Mouse (Mus musculus) erythroblast, embryonic 14.5 days (primary cell): ENCODE data around the gene Acta1. TPM values are rescaled to one million over a fixed set of nuclear protein-coding genes. Genes with fewer than 3 reads are reported as not detected.

ENCODE experiments used
- H3K27me3 ChIP-seq: 2 replicates; pipeline ENCODE4 v1.6.1; 2012; ENCODE audit warnings: inconsistent platforms; ENCODE audit not compliant: control insufficient read depth
- H3K36me3 ChIP-seq: 2 replicates; pipeline ENCODE4 v1.6.1; 2012; ENCODE audit warnings: mild to moderate bottlenecking, inconsistent platforms; ENCODE audit not compliant: control insufficient read depth
- H3K4me1 ChIP-seq: 2 replicates; pipeline ENCODE4 v1.6.1; 2012; ENCODE audit warnings: inconsistent platforms; ENCODE audit not compliant: control insufficient read depth
- H3K4me3 ChIP-seq: replicated peaks from 2 replicates; pipeline ENCODE3; 2012; ENCODE audit warnings: moderate library complexity, mild to moderate bottlenecking, inconsistent platforms
- H3K9me3 ChIP-seq: 2 replicates; pipeline ENCODE4 v1.6.1; 2012; ENCODE audit warnings: low read length, inconsistent platforms, mixed read lengths; ENCODE audit not compliant: control insufficient read depth
- GATA1 ChIP-seq: IDR thresholded peaks from 2 replicates; pipeline ENCODE4 v1.6.1; 2012; ENCODE audit warnings: low read length, inconsistent platforms, mixed read lengths
- TAL1 ChIP-seq: IDR thresholded peaks from 3 replicates; pipeline ENCODE4 v1.6.1; 2012; ENCODE audit warnings: low read length, inconsistent platforms, mixed read lengths
- polyA plus RNA-seq: library from polyadenylated mRNA; stranded (reverse); fragments of >175 nt; gene quantifications from 2 replicates; pipeline ENCODE4 v1.2.3, GENCODE M21; 2012

The Acta1 gene
- polyA plus RNA-seq, 1 experiment: 0.44 TPM

DNA sequence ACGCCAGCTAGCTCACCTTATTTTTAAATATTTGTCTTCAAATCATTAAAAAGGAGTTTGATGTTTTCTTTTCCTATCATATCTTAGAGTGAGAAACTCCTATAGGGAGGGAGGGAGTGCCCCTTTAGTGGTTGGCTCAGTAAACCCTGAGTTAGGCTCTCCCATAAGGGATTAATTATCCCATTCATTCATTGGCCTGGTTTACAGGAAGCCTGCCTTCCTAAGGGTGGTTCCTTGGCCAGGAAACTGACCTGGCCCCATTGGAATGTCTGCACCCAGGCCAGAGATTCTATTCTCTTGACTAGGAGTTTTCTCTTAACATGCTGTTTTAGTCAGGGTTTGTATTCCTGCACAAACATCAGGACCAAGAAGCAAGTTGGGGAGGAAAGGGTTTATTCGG lies 6.6 kb downstream of the Acta1 start:
- H3K4me1 ChIP-seq: peaks cover 4% of the 10 kb centered on the region
- H3K36me3 ChIP-seq: no peaks in the 10 kb centered on the region
- peaks cover 11% of the 10 kb centered on the region; the same call in 1 of the 2 replicates for H3K9me3 ChIP-seq
- peaks cover 84% of the 10 kb centered on the region for H3K27me3 ChIP-seq
- no peak overlapping the region for H3K4me3 ChIP-seq
- TF ChIP-seq GATA1: no peak
- TF ChIP-seq TAL1: no peak

DNA sequence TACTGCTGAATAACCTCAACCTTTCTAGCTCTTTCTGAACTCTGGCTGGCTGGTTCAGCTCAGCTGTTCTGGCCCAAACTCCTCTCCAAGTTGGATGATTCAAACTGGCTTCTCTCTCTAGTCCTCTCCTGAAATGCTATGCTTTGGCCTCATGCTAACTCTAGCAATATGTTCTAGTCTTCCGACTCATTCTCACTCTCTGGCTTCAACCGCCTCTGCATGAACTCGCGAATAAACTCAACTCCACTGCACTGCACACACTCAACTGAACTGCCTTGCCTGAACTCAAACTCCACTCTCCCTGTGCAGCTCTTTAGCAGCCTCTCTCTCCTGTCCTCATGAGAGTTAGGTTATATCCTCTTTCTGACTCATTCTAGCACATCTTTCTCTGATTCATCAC lies 7.4 kb downstream of the Acta1 start:
- Histone ChIP-seq H3K9me3 (peaks cover 5% of the 10 kb centered on the region; the same call in 1 of the 2 replicates), H3K4me1 (peaks cover 4% of the 10 kb centered on the region), H3K4me3 (no peak overlapping the region), H3K27me3 (peaks cover 76% of the 10 kb centered on the region), H3K36me3 (no peaks in the 10 kb centered on the region)
- no peak for TF ChIP-seq GATA1
- TF ChIP-seq TAL1: no peak

DNA sequence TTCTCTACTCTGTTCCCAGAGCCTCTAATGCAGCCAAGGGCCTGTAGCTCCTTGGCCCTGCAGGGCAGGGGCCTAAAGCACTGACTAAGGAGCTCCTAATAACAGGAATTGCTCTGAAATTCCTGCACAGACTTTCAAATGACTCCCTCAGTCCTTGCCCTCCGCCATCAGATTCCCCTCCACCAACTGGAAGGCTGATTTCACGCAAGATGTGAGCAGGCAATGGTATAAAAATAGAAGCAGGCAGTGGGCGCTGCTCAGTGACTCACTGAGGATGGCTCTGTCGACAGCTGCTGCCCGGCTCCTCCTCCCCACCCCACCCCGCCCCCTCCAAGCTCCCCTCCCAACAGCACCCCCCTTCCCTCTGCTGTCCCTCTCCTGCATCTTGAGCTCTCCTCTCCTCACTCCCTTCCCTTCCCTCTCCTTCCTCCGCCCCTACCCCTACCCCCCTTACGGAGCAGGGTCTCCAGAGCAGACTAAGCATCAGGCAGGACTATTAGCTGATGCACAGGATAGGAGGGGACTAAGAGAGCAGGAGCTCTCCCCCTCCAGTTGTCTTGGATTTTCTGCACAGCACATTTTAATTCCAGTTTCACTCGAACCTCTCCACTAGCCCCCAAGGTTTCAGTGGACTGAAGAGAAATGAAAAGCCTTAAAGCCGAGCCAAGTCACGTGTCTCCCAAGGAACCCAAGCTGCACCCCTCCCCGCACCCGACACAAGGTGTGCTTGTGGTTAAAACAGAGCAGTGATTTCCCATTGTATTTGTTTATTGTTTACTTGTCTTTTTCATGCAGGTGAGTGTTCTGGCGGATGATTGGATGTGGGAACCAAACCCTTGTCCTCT lies 9.6 kb downstream of the Acta1 start:
- TF ChIP-seq TAL1 (no peak), GATA1 (no peak)
- Histone ChIP-seq H3K4me3 (no peak overlapping the region), H3K9me3 (no peaks in the 10 kb centered on the region), H3K4me1 (no peaks in the 10 kb centered on the region), H3K36me3 (no peaks in the 10 kb centered on the region), H3K27me3 (peaks cover 54% of the 10 kb centered on the region)

DNA sequence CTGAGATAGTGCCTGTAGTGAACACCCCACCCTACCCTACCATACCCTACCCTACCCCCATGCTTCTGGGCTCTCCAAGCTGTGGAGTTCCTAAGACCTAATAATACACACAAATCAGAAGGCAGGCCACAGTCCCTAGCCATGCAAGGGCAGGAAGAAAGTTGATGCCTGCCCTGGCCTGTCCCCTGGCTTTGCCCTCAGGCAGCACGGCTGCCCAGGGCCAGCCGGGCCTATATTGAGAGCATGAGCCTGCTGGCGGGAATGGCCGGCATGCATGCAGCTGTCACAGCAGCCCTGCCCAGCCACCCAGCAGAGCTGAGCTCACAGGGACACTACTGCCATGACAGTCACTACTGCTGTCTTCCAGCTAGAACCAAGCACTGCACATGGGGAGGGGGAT lies 11.5 kb downstream of the Acta1 start:
- peaks cover 43% of the 10 kb centered on the region for H3K27me3 ChIP-seq

DNA sequence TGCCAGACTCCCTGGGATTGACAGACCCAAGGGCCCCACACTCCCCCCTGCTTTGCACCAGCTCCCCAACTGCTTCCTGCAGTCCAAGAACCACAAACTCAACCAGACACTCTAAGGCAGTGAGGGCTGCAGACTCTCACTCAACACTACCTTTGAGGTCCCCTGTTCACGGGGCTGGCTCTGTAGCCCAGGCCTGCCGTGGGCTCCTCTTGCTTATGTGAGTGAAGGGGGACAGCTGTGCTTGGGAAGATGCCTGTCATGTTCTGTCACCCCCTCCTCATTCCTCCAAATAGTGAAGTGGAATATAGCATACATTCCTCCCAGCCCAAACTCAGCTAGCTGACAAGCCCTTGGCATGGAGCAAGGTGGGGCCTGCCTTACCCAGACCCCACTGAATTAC lies 12.1 kb downstream of the Acta1 start:
- TF ChIP-seq TAL1 (no peak), GATA1 (no peak)
- no peak overlapping the region for H3K4me3 ChIP-seq
- H3K27me3 ChIP-seq: peaks cover 40% of the 10 kb centered on the region
- H3K4me1 ChIP-seq: no peaks in the 10 kb centered on the region
- no peaks in the 10 kb centered on the region for H3K36me3 ChIP-seq
- no peaks in the 10 kb centered on the region for H3K9me3 ChIP-seq

More for the DNA sequence above, 11.5 kb downstream of the Acta1 start:
- Histone ChIP-seq H3K4me3 (no peak overlapping the region), H3K9me3 (no peaks in the 10 kb centered on the region), H3K4me1 (no peaks in the 10 kb centered on the region), H3K36me3 (no peaks in the 10 kb centered on the region)
- TF ChIP-seq TAL1: no peak
- TF ChIP-seq GATA1: no peak

DNA sequence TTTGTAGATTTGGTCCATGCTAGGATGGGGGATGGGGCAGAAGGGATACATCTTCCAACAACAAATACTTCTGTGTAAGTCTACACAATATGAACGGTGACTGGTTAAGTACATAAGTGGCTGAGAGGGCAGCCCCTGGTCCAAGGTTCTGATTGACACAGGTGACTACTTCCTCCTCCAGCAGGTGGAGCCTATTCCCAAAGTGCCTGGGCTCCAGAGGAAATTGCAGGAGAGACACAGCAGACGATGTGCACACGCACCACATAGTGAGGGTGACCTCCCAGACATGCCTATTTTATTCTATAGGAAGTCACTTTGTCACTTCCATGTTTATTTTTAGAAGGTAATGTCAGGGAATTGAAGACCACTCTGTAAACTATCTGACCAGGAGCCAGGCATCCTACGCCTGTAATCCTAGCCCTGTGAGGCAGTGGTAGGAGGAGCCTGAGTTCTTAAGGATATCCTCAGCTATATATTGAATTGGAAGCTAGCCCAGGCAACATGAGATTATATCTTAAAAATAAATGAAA lies 13.7 kb downstream of the Acta1 start:
- Histone ChIP-seq H3K4me1 (no peaks in the 10 kb centered on the region), H3K4me3 (no peak overlapping the region), H3K27me3 (peaks cover 26% of the 10 kb centered on the region), H3K36me3 (no peaks in the 10 kb centered on the region), H3K9me3 (no peaks in the 10 kb centered on the region)
- TF ChIP-seq GATA1 (no peak), TAL1 (no peak)

DNA sequence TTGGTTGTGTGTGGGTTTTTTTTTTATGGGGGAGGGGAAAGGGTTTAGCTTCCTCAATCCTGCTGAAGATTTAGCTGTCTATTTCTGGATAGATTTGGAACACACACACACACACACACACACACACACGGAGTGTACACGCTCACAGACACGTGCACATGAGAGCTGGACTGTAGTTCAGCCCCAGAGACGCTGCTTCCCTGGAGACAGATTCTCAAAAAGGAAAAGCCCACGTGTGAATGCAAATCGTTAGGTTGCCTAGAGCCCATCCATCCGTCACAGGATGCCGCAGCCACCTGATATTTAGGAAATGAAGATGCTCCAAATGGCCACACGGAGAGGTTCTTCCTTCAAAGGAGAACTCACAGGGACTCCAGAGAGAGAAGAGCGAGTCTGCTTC lies 14.3 kb downstream of the Acta1 start:
- TF ChIP-seq TAL1: no peak
- TF ChIP-seq GATA1: no peak
- H3K4me1 ChIP-seq: no peaks in the 10 kb centered on the region
- H3K36me3 ChIP-seq: no peaks in the 10 kb centered on the region
- H3K4me3 ChIP-seq: no peak overlapping the region
- H3K9me3 ChIP-seq: no peaks in the 10 kb centered on the region
- H3K27me3 ChIP-seq: peaks cover 20% of the 10 kb centered on the region

DNA sequence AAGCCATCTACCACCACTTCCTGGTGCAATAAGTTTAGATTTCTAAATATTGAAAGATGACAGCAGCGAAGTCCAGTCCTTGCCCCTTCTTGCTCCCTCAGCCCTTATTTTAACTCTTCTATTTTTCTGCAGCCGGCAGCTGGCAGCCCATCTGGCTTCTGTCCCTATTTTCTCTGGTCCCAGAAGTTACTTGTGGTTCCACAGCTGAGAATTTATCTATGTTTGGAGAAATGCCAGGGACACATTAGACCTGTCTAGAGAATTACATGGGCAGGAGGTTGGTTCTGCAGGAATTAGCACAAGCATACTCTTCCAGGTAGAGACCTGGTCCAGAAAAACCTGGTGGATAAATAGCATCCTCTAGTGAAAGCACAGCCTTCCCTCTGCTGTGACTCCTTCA lies 16.7 kb downstream of the Acta1 start:
- Histone ChIP-seq H3K4me1 (no peaks in the 10 kb centered on the region), H3K36me3 (no peaks in the 10 kb centered on the region), H3K4me3 (no peak overlapping the region), H3K27me3 (no peaks in the 10 kb centered on the region; the same call in 1 of the 2 replicates), H3K9me3 (no peaks in the 10 kb centered on the region)
- TF ChIP-seq TAL1 (no peak), GATA1 (no peak)

DNA sequence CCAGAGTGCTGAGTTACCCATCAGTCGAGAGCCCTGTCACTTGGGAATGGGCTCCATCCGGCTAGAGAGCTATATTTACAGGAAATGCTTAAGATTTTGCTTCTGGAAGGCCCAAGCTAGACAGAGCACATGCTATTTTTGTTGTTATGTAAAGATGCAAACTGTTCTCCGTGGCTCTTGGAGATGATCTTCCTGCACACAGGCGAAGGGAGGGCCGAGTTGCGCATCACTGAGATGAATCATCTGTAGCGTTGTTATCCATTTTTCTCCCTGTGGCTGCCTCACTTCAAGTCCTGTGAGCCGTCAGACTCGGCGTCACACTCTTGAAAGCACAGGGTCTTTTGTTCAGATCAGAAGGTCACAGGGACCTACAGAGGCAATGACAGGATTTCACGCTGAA lies 20.2 kb downstream of the Acta1 start:
- Histone ChIP-seq H3K4me3 (no peak overlapping the region), H3K27me3 (no peaks in the 10 kb centered on the region), H3K9me3 (no peaks in the 10 kb centered on the region), H3K36me3 (no peaks in the 10 kb centered on the region), H3K4me1 (no peaks in the 10 kb centered on the region)
- TF ChIP-seq TAL1 (no peak), GATA1 (no peak)
